Mouse (Mus musculus) liver, embryonic 16.5 days (tissue): ENCODE results near the gene Serpinb5. TPM values are rescaled to one million over a fixed set of nuclear protein-coding genes. Genes with fewer than 3 reads are reported as not detected.

Experiments used
- ATAC-seq: fragments of 200-750 bp; cut with Nextera tagmentation; 2 replicates; pipeline ENCODE4 v1.8.0; 2017; ENCODE audit warnings: low read depth, mild to moderate bottlenecking, moderate number of reproducible peaks, moderate library complexity
- H3K27ac ChIP-seq: fragments of 300-500 bp; sonication (generic); 2 replicates; pipeline ENCODE4 v1.5.1; 2014; ENCODE audit warnings: mild to moderate bottlenecking, low read length
- H3K27me3 ChIP-seq: fragments of 300-500 bp; sonication (generic); 2 replicates; pipeline ENCODE4 v1.6.1; 2014; ENCODE audit warnings: low read depth, low read length, mixed read lengths; ENCODE audit not compliant: control insufficient read depth, insufficient read depth
- H3K36me3 ChIP-seq: fragments of 300-500 bp; sonication (generic); 2 replicates; pipeline ENCODE4 v1.6.1; 2014; ENCODE audit warnings: mild to moderate bottlenecking; ENCODE audit not compliant: control insufficient read depth, insufficient read depth
- H3K4me1 ChIP-seq: fragments of 300-500 bp; sonication (generic); 2 replicates; pipeline ENCODE4 v1.6.1; 2014; ENCODE audit warnings: low read depth, low read length, mixed read lengths; ENCODE audit not compliant: control insufficient read depth
- H3K4me2 ChIP-seq: fragments of 300-500 bp; sonication (generic); 2 replicates; pipeline ENCODE4 v1.6.1; 2014; ENCODE audit warnings: low read depth, low read length, mixed read lengths
- H3K4me3 ChIP-seq: fragments of 300-500 bp; sonication (generic); 2 replicates; pipeline ENCODE4 v1.5.1; 2014; ENCODE audit warnings: low read depth, mild to moderate bottlenecking, low read length
- H3K9ac ChIP-seq: fragments of 300-500 bp; sonication (generic); 2 replicates; pipeline ENCODE4 v1.6.1; 2014; ENCODE audit warnings: low read depth, low read length
- H3K9me3 ChIP-seq: fragments of 300-500 bp; sonication (generic); replicated peaks from 2 replicates; pipeline ENCODE4 v1.6.1; 2016; ENCODE audit warnings: low read length; ENCODE audit not compliant: control insufficient read depth
- WGBS: fragments of 180-500 bp; shearing (Covaris S2); extraction: QIAGEN DNeasy Blood & Tissue Kit; methylation state at CpG from one replicate; pipeline ENCODE4 v1.1.7; 2014; ENCODE audit not compliant: insufficient replicate concordance; 5-methylcytosine and 5-hydroxymethylcytosine counted together
- polyA plus RNA-seq: library from polyadenylated mRNA; unstranded; fragments of >200 nt; fragmentation: Nextera tagmentation; extraction: Ambion mirVana; gene quantifications from 2 replicates; pipeline ENCODE4 v1.2.1, GENCODE M21; 2015

Gene Serpinb5
- polyA plus RNA-seq, 1 experiment from 2014 or later = not detected

DNA sequence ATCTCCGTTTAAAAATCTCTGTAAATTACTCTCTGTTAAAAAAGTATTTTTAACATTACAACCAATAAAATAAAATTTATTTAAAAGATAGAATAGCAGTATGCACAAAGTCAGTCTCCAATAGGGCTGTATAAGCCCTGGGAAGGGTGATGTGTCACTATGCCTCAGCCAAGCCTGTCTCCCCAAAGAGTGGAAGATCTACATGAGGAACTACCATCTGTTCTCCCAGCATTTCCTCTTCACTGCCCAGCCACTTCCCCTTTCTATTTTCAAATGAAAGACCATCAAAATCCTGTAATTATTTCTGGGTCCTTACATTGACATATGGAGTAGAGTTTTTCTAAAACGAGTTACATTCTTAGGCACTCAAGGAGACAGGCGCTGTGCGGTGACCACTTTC, 71.0 kb downstream of the Serpinb5 start:
- 18% methylated on average over 4 of the region's 4 CpGs for WGBS
- Histone ChIP-seq H3K4me1 (no peaks in the 10 kb centered on the region), H3K36me3 (no peaks in the 10 kb centered on the region), H3K27ac (no peak overlapping the region), H3K9me3 (no peaks in the 10 kb centered on the region), H3K9ac (no peak overlapping the region), H3K27me3 (no peaks in the 10 kb centered on the region), H3K4me3 (no peak overlapping the region), H3K4me2 (no peak overlapping the region)
- no peak for ATAC-seq

Other genes starting within 250 kb of the Serpinb5 start
- gene Bcl2, start 146.9 kb upstream of the Serpinb5 start, polyA plus RNA-seq = 0.77 and 0.97 TPM in 2 replicates
- gene Kdsr, start 101.4 kb upstream of the Serpinb5 start, polyA plus RNA-seq = 3.5 and 3.6 TPM in 2 replicates
- gene Vps4b, start 64.4 kb upstream of the Serpinb5 start, polyA plus RNA-seq = 22.6 and 23.3 TPM in 2 replicates
- gene Serpinb12, start 73.3 kb downstream of the Serpinb5 start, polyA plus RNA-seq = 0.07 TPM in 1 of 2 replicates, not detected in the other
- gene Serpinb13, start 119.8 kb downstream of the Serpinb5 start, polyA plus RNA-seq = not detected in 2 replicates
- not detected in 2 replicates for gene Serpinb3a, start 191.1 kb downstream of the Serpinb5 start, polyA plus RNA-seq
- not detected in 2 replicates for gene Serpinb3d, start 222.3 kb downstream of the Serpinb5 start, polyA plus RNA-seq